Mouse (Mus musculus): ENCODE measurements around the gene Gpa33. TPM values are rescaled to one million over a fixed set of nuclear protein-coding genes. Genes with fewer than 3 reads are reported as not detected.

Gene Gpa33
- total RNA-seq, 2 experiments from 2014 or later = not detected

GRCm38 (mm10) chr1:166158664-166159063, 28.6 kb downstream of the Gpa33 start:
- DNase-seq = no peak
- intact Hi-C loops (cut with DNase I) = loop anchor here (5.0 to 10.0 kb wide), 2 partner anchors 184 to 204 kb away; no protein-coding TSS in a partner anchor

GRCm38 (mm10) chr1:166160111-166160510, 30.1 kb downstream of the Gpa33 start:
- intact Hi-C loops (cut with DNase I) = loop anchor here (2.0 to 5.0 kb wide), 2 partner anchors 92 to 159 kb away; partner anchors contain the start of gene Ildr2
- DNase-seq = no peak

GRCm38 (mm10) chr1:166160569-166161445, 30.8 kb downstream of the Gpa33 start:
- intact Hi-C loops (cut with DNase I) = loop anchor here (2.0 to 5.0 kb wide), 2 partner anchors 91 to 158 kb away; partner anchors contain the start of gene Ildr2
- peak; percentile 45 to 55 for DNase-seq

GRCm38 (mm10) chr1:166164580-166164979, 34.5 kb downstream of the Gpa33 start:
- no peak for DNase-seq
- intact Hi-C loops (cut with DNase I) = loop anchor here (5.0 kb wide), 1 partner anchor 88 kb away; the partner anchor contains the start of gene Ildr2

GRCm38 (mm10) chr1:166165159-166165558, 35.1 kb downstream of the Gpa33 start:
- intact Hi-C loops (cut with DNase I) = no loop called here
- no peak for DNase-seq

- no peak for DNase-seq
- intact Hi-C loops (cut with DNase I) = no loop called here
Observed at GRCm38 (mm10) chr1:166167405-166167804, 37.4 kb downstream of the Gpa33 start.

- intact Hi-C loops (cut with DNase I) = no loop called here
- no peak for DNase-seq
Observed at GRCm38 (mm10) chr1:166168017-166168416, 38.0 kb downstream of the Gpa33 start.

- no peak for DNase-seq
- intact Hi-C loops (cut with DNase I) = no loop called here
Observed at GRCm38 (mm10) chr1:166169713-166170112, 39.7 kb downstream of the Gpa33 start.

- intact Hi-C loops (cut with DNase I) = no loop called here
- DNase-seq = no peak
Observed at GRCm38 (mm10) chr1:166170852-166171251, 40.8 kb downstream of the Gpa33 start.

GRCm38 (mm10) chr1:166172992-166173391, 43.0 kb downstream of the Gpa33 start:
- DNase-seq = no peak
- intact Hi-C loops (cut with DNase I) = no loop called here

GRCm38 (mm10) chr1:166173621-166174020, 43.6 kb downstream of the Gpa33 start:
- intact Hi-C loops (cut with DNase I) = no loop called here
- DNase-seq = no peak

- intact Hi-C loops (cut with DNase I) = no loop called here
- DNase-seq = no peak
Observed at GRCm38 (mm10) chr1:166181510-166181909, 51.5 kb downstream of the Gpa33 start.

GRCm38 (mm10) chr1:166182952-166183627, 53.1 kb downstream of the Gpa33 start:
- intact Hi-C loops (cut with DNase I) = no loop called here
- no peak for DNase-seq

- intact Hi-C loops (cut with DNase I) = no loop called here
Observed at GRCm38 (mm10) chr1:166184391-166185229, 54.6 kb downstream of the Gpa33 start.

GRCm38 (mm10) chr1:166185357-166185756, 55.3 kb downstream of the Gpa33 start:
- DNase-seq = no peak
- intact Hi-C loops (cut with DNase I) = no loop called here

More at GRCm38 (mm10) chr1:166184391-166185229, 54.6 kb downstream of the Gpa33 start:
- DNase-seq = no peak

- DNase-seq = no peak
- intact Hi-C loops (cut with DNase I) = no loop called here
Observed at GRCm38 (mm10) chr1:166189821-166190220, 59.8 kb downstream of the Gpa33 start.

GRCm38 (mm10) chr1:166204171-166204570, 74.1 kb downstream of the Gpa33 start:
- intact Hi-C loops (cut with DNase I) = no loop called here
- no peak for DNase-seq

GRCm38 (mm10) chr1:166205159-166205558, 75.1 kb downstream of the Gpa33 start:
- intact Hi-C loops (cut with DNase I) = no loop called here
- DNase-seq = no peak

- DNase-seq = no peak
- intact Hi-C loops (cut with DNase I) = no loop called here
Observed at GRCm38 (mm10) chr1:166209371-166209770, 79.3 kb downstream of the Gpa33 start.

GRCm38 (mm10) chr1:166214181-166214580, 84.1 kb downstream of the Gpa33 start:
- DNase-seq = no peak
- intact Hi-C loops (cut with DNase I) = no loop called here

Measured in gastrocnemius, postnatal 36 days (tissue).